Mouse (Mus musculus) bone marrow macrophage, adult 2 months (primary cell): ENCODE measurements around the gene Krtap28-13.

Source experiments
- CTCF ChIP-seq: IDR thresholded peaks from 2 replicates; pipeline ENCODE4 v1.5.1; 2012; ENCODE audit warnings: low read depth, mild to moderate bottlenecking, low read length, moderate library complexity
- POLR2A ChIP-seq: IDR thresholded peaks from 2 replicates; pipeline ENCODE4 v1.6.1; 2012; ENCODE audit warnings: mild to moderate bottlenecking, low read depth, low read length, borderline replicate concordance

DNA sequence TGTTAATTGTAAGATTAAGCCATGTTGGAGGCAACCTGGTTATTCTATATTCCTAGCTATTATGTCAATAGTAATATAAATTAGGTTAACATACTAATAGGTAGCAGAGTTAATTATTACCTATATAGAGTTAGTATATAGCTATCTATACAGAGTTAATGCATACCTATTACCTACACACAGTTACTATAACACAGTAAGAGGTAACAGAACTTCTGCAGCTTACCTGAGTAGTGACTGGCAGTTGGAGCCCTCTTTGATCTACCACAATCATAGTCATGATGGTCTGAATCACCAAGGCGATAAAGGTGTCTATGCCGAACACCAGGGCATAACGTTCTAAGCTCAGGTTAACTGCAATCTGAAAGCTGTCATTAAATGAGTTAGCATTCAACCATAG, 46.3 kb upstream of the Krtap28-13 start:
- TF ChIP-seq CTCF = no peak
- TF ChIP-seq POLR2A = no peak
